Mouse (Mus musculus): ENCODE results near the gene Ptgis.
A peak's percentile ranks its signal among the peaks of the same experiment; 100 is the strongest.

The Ptgis gene

GRCm38 (mm10) chr2:167233771-167234170 is 6.6 kb downstream of the Ptgis start:
- Histone ChIP-seq H3K9me3 (ENCODE audit: low read length) (no peaks in the 10 kb centered on the region), H3K27me3 (ENCODE audit: insufficient read depth, low read length) (peaks cover 9% of the 10 kb centered on the region), H3K36me3 (ENCODE audit: insufficient read depth, low read length) (no peaks in the 10 kb centered on the region), H3K4me3 (replicated peaks; ENCODE audit: low read length) (peak overlapping the region; percentile 50), H3K4me1 (replicated peaks; ENCODE audit: low read depth, low read length) (peaks cover 70% of the 10 kb centered on the region)
- TF ChIP-seq POU5F1 (IDR thresholded peaks at IDR 0.05; ENCODE audit: borderline replicate concordance, low read length): no peak
- TF ChIP-seq CTCF (conservative IDR thresholded peaks at IDR 0.05; ENCODE audit: low read length): no peak
- TF ChIP-seq NANOG (IDR thresholded peaks at IDR 0.05; ENCODE audit: borderline replicate concordance, low read length): no peak

DNA sequence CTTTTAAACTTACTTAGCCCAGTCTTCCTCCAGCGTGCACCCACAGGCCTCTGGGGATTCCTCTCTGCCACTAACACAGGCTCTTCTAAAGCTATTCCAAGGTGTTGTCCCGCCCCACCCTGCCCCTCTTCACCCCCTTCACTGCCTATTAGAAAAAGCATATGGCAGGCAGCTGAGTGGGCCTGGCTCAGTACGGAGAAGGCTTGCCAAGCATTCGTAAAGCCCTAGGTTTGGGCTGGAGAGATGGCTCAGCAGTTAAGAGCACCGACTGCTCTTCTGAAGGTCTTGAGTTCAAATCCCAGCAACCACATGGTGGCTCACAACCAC is 7.4 kb downstream of the Ptgis start:
- Histone ChIP-seq H3K4me3 (replicated peaks; ENCODE audit: low read length) (no peak overlapping the region), H3K4me1 (replicated peaks; ENCODE audit: low read depth, low read length) (peaks cover 71% of the 10 kb centered on the region), H3K27me3 (ENCODE audit: insufficient read depth, low read length) (peaks cover 5% of the 10 kb centered on the region; the same call in 1 of the 2 replicates), H3K9me3 (ENCODE audit: low read length) (no peaks in the 10 kb centered on the region), H3K36me3 (ENCODE audit: insufficient read depth, low read length) (no peaks in the 10 kb centered on the region)
- TF ChIP-seq CTCF (conservative IDR thresholded peaks at IDR 0.05; ENCODE audit: low read length) (no peak), POU5F1 (IDR thresholded peaks at IDR 0.05; ENCODE audit: borderline replicate concordance, low read length) (no peak), NANOG (IDR thresholded peaks at IDR 0.05; ENCODE audit: borderline replicate concordance, low read length) (no peak)

DNA sequence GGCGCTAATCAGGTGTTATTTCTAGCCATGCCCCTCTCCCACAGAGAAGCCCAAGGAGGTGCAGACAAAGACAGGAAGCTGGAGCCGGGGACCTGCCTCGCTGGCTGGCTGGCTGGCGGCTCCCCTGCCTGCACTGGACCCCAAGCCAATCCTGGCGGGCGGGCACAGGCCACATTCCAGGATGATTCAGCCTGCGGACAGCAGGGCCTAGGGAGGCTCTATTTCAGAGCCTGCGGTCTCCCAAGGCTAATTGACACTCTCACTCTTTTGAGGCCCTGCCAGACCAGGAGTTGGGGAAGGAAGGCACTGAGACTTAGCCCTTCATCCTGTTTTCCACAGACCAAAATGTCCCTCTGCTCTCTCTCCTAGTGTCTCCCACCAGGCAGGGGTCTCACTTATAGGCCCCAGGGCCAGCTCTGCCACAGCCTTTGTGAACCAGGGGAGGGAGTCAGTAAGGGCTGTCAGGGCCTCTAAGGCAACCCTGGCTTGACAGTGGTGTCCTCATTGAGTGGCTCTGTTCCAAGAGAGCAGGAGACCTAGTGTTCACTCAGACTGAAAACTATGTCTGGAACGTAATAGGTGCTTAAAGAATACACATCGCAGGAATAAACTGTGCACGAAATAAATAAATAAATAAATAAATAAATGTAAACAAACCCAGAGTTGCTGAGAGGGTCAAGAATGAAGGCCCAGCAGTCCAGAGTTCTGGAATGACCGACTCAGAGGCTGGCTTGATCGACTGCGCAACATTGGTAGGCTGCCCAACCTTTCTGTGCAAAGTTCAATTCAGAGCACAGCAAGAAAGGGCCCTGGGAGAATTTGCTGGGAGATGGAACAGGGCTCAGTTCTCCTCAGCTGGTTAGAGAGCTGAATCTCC is 8.0 kb downstream of the Ptgis start:
- Histone ChIP-seq H3K4me3 (replicated peaks; ENCODE audit: low read length) (peak overlapping the region; percentile 23; the same call in 1 of the 2 replicates), H3K27me3 (ENCODE audit: insufficient read depth, low read length) (no peaks in the 10 kb centered on the region), H3K36me3 (ENCODE audit: insufficient read depth, low read length) (no peaks in the 10 kb centered on the region), H3K4me1 (replicated peaks; ENCODE audit: low read depth, low read length) (peaks cover 71% of the 10 kb centered on the region), H3K9me3 (ENCODE audit: low read length) (no peaks in the 10 kb centered on the region)
- no peak for TF ChIP-seq CTCF (conservative IDR thresholded peaks at IDR 0.05; ENCODE audit: low read length)
- no peak for TF ChIP-seq NANOG (IDR thresholded peaks at IDR 0.05; ENCODE audit: borderline replicate concordance, low read length)
- TF ChIP-seq POU5F1 (IDR thresholded peaks at IDR 0.05; ENCODE audit: borderline replicate concordance, low read length): no peak

GRCm38 (mm10) chr2:167230554-167230953 is 9.8 kb downstream of the Ptgis start:
- Histone ChIP-seq H3K9me3 (ENCODE audit: low read length) (no peaks in the 10 kb centered on the region), H3K27me3 (ENCODE audit: insufficient read depth, low read length) (no peaks in the 10 kb centered on the region), H3K4me1 (replicated peaks; ENCODE audit: low read depth, low read length) (peaks cover 61% of the 10 kb centered on the region), H3K36me3 (ENCODE audit: insufficient read depth, low read length) (no peaks in the 10 kb centered on the region), H3K4me3 (replicated peaks; ENCODE audit: low read length) (peak overlapping the region; percentile 61)
- TF ChIP-seq NANOG (IDR thresholded peaks at IDR 0.05; ENCODE audit: borderline replicate concordance, low read length) (no peak), CTCF (conservative IDR thresholded peaks at IDR 0.05; ENCODE audit: low read length) (no peak), POU5F1 (IDR thresholded peaks at IDR 0.05; ENCODE audit: borderline replicate concordance, low read length) (no peak)

DNA sequence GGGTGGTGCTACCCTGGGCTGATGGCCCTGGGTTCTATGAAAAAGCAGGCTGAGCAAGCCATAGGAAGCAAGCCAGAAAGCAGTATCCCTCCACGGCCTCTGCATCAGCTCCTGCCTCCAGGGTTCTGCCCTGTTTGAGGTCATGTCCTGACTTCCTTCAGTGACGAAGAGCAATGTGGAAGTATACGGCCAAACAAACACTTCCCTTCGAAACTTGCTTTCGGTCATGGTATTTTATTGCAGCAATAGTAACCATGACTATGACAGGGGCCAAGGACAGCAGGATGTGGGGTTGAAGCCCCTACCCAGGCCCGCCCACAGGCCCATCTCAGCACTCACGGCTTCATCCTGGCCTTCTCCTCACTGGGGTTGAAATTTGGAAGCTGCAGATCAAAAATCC is 15.5 kb downstream of the Ptgis start:
- TF ChIP-seq POU5F1 (IDR thresholded peaks at IDR 0.05; ENCODE audit: borderline replicate concordance, low read length): no peak
- TF ChIP-seq CTCF (conservative IDR thresholded peaks at IDR 0.05; ENCODE audit: low read length): no peak
- TF ChIP-seq NANOG (IDR thresholded peaks at IDR 0.05; ENCODE audit: borderline replicate concordance, low read length): no peak
- Histone ChIP-seq H3K27me3 (ENCODE audit: insufficient read depth, low read length) (no peaks in the 10 kb centered on the region), H3K4me3 (replicated peaks; ENCODE audit: low read length) (no peak overlapping the region), H3K4me1 (replicated peaks; ENCODE audit: low read depth, low read length) (peaks cover 40% of the 10 kb centered on the region), H3K36me3 (ENCODE audit: insufficient read depth, low read length) (peaks cover 21% of the 10 kb centered on the region), H3K9me3 (ENCODE audit: low read length) (no peaks in the 10 kb centered on the region)

DNA sequence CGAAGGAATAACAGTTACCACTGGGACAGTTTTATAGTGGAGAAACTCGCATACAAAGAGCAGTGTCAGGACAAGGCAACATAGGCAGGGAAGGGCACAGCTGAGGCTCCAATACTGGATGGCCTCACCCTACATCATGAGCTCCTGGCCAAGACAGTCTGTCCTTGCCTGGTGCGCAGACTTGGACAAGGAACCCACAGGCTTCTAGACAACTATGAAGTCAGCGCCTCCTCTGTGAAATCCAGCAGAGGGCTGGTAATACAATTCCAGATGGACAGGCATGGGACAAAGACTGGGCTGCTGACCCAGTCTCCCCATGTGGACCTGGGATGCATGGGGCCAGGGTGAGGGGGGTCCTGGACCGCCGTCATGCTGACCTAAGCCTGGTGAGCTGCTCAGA is 16.2 kb downstream of the Ptgis start:
- TF ChIP-seq CTCF (conservative IDR thresholded peaks at IDR 0.05; ENCODE audit: low read length): no peak
- TF ChIP-seq NANOG (IDR thresholded peaks at IDR 0.05; ENCODE audit: borderline replicate concordance, low read length): no peak
- TF ChIP-seq POU5F1 (IDR thresholded peaks at IDR 0.05; ENCODE audit: borderline replicate concordance, low read length): no peak
- Histone ChIP-seq H3K4me3 (replicated peaks; ENCODE audit: low read length) (no peak overlapping the region), H3K36me3 (ENCODE audit: insufficient read depth, low read length) (peaks cover 23% of the 10 kb centered on the region), H3K4me1 (replicated peaks; ENCODE audit: low read depth, low read length) (peaks cover 40% of the 10 kb centered on the region), H3K27me3 (ENCODE audit: insufficient read depth, low read length) (no peaks in the 10 kb centered on the region), H3K9me3 (ENCODE audit: low read length) (no peaks in the 10 kb centered on the region)

DNA sequence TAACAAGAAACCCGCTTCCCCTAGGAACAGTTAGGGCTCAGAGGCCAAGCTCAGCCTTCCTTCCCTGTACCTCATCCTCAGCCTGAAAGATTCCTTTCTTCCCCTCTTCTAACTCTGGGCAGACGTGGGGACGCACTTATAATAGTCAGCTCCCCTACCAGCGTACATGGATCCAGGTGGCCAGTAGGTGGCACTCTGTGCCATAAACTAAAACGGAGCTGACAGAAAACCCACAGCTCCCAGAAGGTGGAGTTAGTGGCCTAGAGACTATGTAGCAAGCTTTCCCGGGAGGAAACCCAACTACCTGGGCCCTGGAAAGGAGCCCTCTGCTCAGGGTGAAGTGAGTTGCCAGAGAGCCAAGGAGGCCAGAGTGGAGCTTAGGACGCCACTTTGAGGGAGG is 18.3 kb downstream of the Ptgis start:
- peak overlapping the region; percentile 84 for H3K4me3 ChIP-seq (replicated peaks; ENCODE audit: low read length)
- peaks cover 45% of the 10 kb centered on the region for H3K4me1 ChIP-seq (replicated peaks; ENCODE audit: low read depth, low read length)
- H3K27me3 ChIP-seq (ENCODE audit: insufficient read depth, low read length): no peaks in the 10 kb centered on the region
- H3K9me3 ChIP-seq (ENCODE audit: low read length): no peaks in the 10 kb centered on the region
- peaks cover 38% of the 10 kb centered on the region for H3K36me3 ChIP-seq (ENCODE audit: insufficient read depth, low read length)
- no peak for TF ChIP-seq POU5F1 (IDR thresholded peaks at IDR 0.05; ENCODE audit: borderline replicate concordance, low read length)
- peak; percentile 80 for TF ChIP-seq CTCF (conservative IDR thresholded peaks at IDR 0.05; ENCODE audit: low read length)
- no peak for TF ChIP-seq NANOG (IDR thresholded peaks at IDR 0.05; ENCODE audit: borderline replicate concordance, low read length)

- TF ChIP-seq NANOG (IDR thresholded peaks at IDR 0.05; ENCODE audit: borderline replicate concordance, low read length): no peak
- TF ChIP-seq CTCF (conservative IDR thresholded peaks at IDR 0.05; ENCODE audit: low read length): no peak
- TF ChIP-seq POU5F1 (IDR thresholded peaks at IDR 0.05; ENCODE audit: borderline replicate concordance, low read length): no peak
- H3K4me1 ChIP-seq (replicated peaks; ENCODE audit: low read depth, low read length): peaks cover 45% of the 10 kb centered on the region
- H3K9me3 ChIP-seq (ENCODE audit: low read length): no peaks in the 10 kb centered on the region
- peak overlapping the region; percentile 84 for H3K4me3 ChIP-seq (replicated peaks; ENCODE audit: low read length)
- H3K27me3 ChIP-seq (ENCODE audit: insufficient read depth, low read length): no peaks in the 10 kb centered on the region
- peaks cover 47% of the 10 kb centered on the region for H3K36me3 ChIP-seq (ENCODE audit: insufficient read depth, low read length)
Measured at GRCm38 (mm10) chr2:167221159-167221845, 19.1 kb downstream of the Ptgis start.
